Mouse (Mus musculus): ENCODE data around the gene Hdac4.

- TF ChIP-seq CTCF (IDR thresholded peaks at IDR 0.05; ENCODE audit: control insufficient read depth, insufficient read depth, low read length) (peak; percentile 20; the same call in 1 of the 2 replicates), POLR2A (IDR thresholded peaks at IDR 0.05; ENCODE audit: borderline replicate concordance, control insufficient read depth, low read depth, low read length) (no peak)
Observed at GRCm38 (mm10) chr1:91968710-91969379, 226.7 kb downstream of the Hdac4 start.

Measured in bone marrow, adult 2 months (tissue).